Mouse (Mus musculus) liver, embryonic 16.5 days (tissue): ENCODE results near the gene Fstl3. TPM values are rescaled to one million over a fixed set of nuclear protein-coding genes. Genes with fewer than 3 reads are reported as not detected.

Experiments
- ATAC-seq: fragments of 200-750 bp; cut with Nextera tagmentation; 2 replicates; pipeline ENCODE4 v1.8.0; 2017; ENCODE audit warnings: low read depth, mild to moderate bottlenecking, moderate number of reproducible peaks, moderate library complexity
- H3K27ac ChIP-seq: fragments of 300-500 bp; sonication (generic); 2 replicates; pipeline ENCODE4 v1.5.1; 2014; ENCODE audit warnings: mild to moderate bottlenecking, low read length
- H3K27me3 ChIP-seq: fragments of 300-500 bp; sonication (generic); 2 replicates; pipeline ENCODE4 v1.6.1; 2014; ENCODE audit warnings: low read depth, low read length, mixed read lengths; ENCODE audit not compliant: control insufficient read depth, insufficient read depth
- H3K36me3 ChIP-seq: fragments of 300-500 bp; sonication (generic); 2 replicates; pipeline ENCODE4 v1.6.1; 2014; ENCODE audit warnings: mild to moderate bottlenecking; ENCODE audit not compliant: control insufficient read depth, insufficient read depth
- H3K4me1 ChIP-seq: fragments of 300-500 bp; sonication (generic); 2 replicates; pipeline ENCODE4 v1.6.1; 2014; ENCODE audit warnings: low read depth, low read length, mixed read lengths; ENCODE audit not compliant: control insufficient read depth
- H3K4me2 ChIP-seq: fragments of 300-500 bp; sonication (generic); 2 replicates; pipeline ENCODE4 v1.6.1; 2014; ENCODE audit warnings: low read depth, low read length, mixed read lengths
- H3K4me3 ChIP-seq: fragments of 300-500 bp; sonication (generic); 2 replicates; pipeline ENCODE4 v1.5.1; 2014; ENCODE audit warnings: low read depth, mild to moderate bottlenecking, low read length
- H3K9ac ChIP-seq: fragments of 300-500 bp; sonication (generic); 2 replicates; pipeline ENCODE4 v1.6.1; 2014; ENCODE audit warnings: low read depth, low read length
- H3K9me3 ChIP-seq: fragments of 300-500 bp; sonication (generic); replicated peaks from 2 replicates; pipeline ENCODE4 v1.6.1; 2016; ENCODE audit warnings: low read length; ENCODE audit not compliant: control insufficient read depth
- WGBS: fragments of 180-500 bp; shearing (Covaris S2); extraction: QIAGEN DNeasy Blood & Tissue Kit; methylation state at CpG from one replicate; pipeline ENCODE4 v1.1.7; 2014; ENCODE audit not compliant: insufficient replicate concordance; 5-methylcytosine and 5-hydroxymethylcytosine counted together
- polyA plus RNA-seq: library from polyadenylated mRNA; unstranded; fragments of >200 nt; fragmentation: Nextera tagmentation; extraction: Ambion mirVana; gene quantifications from 2 replicates; pipeline ENCODE4 v1.2.1, GENCODE M21; 2015

The Fstl3 gene
- polyA plus RNA-seq, result 1.0 TPM in 2 replicates

- Histone ChIP-seq H3K4me1 (peaks cover 23% of the 10 kb centered on the region), H3K36me3 (no peaks in the 10 kb centered on the region), H3K9me3 (peaks cover 4% of the 10 kb centered on the region; the same call in 1 of the 2 replicates), H3K4me2 (peak within 1 kb of the TSS; percentile 56), H3K9ac (0 out of 2 replicates have a peak within 1 kb of the TSS, but pooled peaks have one; percentile 13), H3K27ac (no peak within 1 kb of the TSS), H3K27me3 (peaks cover 35% of the 10 kb centered on the region), H3K4me3 (peak within 1 kb of the TSS; percentile 44)
- no peak for ATAC-seq
- 4% methylated on average over 39 of the region's 39 CpGs for WGBS
These were observed at the start of gene Fstl3 for GRCm38 (mm10) chr10:79777103-79777531. Fstl3 (plus strand) TSS chr10:79777272.

GRCm38 (mm10) chr10:79728323-79729249, 48.5 kb upstream of the Fstl3 start:
- no peaks in the 10 kb centered on the region for H3K36me3 ChIP-seq
- H3K9ac ChIP-seq, result no peak overlapping the region
- H3K27me3 ChIP-seq, result no peaks in the 10 kb centered on the region
- no peak overlapping the region for H3K4me2 ChIP-seq
- H3K27ac ChIP-seq, result no peak overlapping the region
- no peaks in the 10 kb centered on the region for H3K4me1 ChIP-seq
- 54% methylated on average over 28 of the region's 28 CpGs for WGBS
- no peak overlapping the region for H3K4me3 ChIP-seq
- no peaks in the 10 kb centered on the region for H3K9me3 ChIP-seq
- ATAC-seq, result no peak

- Histone ChIP-seq H3K4me3 (no peak overlapping the region), H3K27me3 (no peaks in the 10 kb centered on the region), H3K4me1 (no peaks in the 10 kb centered on the region), H3K9ac (no peak overlapping the region), H3K27ac (no peak overlapping the region), H3K36me3 (no peaks in the 10 kb centered on the region; the same call in 1 of the 2 replicates), H3K9me3 (no peaks in the 10 kb centered on the region), H3K4me2 (no peak overlapping the region)
- 69% methylated on average over 13 of the region's 13 CpGs for WGBS
- no peak for ATAC-seq
These were observed 47.6 kb upstream of the Fstl3 start for GRCm38 (mm10) chr10:79729357-79729965.

DNA sequence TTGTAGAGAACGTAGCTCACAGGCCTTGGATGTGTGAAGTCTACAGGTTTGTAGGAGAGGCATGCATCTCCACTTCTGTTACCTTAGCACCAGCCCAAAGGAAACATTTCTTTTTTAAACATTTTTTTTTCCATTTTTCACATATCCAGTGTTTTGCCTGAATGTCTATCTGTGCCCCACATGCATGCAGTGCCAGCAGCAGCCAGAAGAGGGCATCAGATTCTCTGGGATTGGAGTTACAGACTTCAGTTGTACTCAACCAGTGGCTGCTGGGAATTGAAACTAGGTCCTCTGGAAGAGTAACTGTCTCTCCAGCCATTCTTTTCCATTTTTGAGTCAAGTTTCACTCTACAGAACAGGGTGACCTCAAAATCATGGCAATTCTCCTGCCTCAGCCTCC, 44.6 kb upstream of the Fstl3 start:
- ATAC-seq, result no peak

DNA sequence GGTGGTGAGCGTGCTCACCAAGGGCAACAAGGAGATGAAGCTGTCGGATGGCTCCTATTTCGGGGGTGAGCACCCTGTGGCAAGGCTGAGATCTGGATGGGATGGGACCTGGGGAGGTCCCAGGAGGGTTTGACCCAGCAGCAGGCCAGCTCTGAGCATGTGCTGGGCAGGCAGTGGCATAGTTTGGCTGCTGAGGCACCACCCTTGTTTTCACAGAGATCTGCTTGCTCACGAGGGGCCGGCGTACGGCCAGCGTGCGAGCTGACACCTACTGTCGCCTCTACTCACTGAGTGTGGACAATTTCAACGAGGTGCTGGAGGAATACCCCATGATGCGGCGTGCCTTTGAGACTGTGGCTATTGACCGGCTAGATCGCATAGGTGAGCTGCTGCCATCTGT, 43.2 kb upstream of the Fstl3 start:
- no peaks in the 10 kb centered on the region for H3K4me1 ChIP-seq
- no peak overlapping the region for H3K4me3 ChIP-seq
- H3K9me3 ChIP-seq, result no peaks in the 10 kb centered on the region
- H3K27ac ChIP-seq, result no peak overlapping the region
- ATAC-seq, result no peak
- no peaks in the 10 kb centered on the region for H3K27me3 ChIP-seq
- H3K9ac ChIP-seq, result no peak overlapping the region
- peaks cover 26% of the 10 kb centered on the region for H3K36me3 ChIP-seq
- 90% methylated on average over 15 of the region's 15 CpGs for WGBS
- H3K4me2 ChIP-seq, result no peak overlapping the region

More for the DNA sequence above, 44.6 kb upstream of the Fstl3 start:
- Histone ChIP-seq H3K4me2 (no peak overlapping the region), H3K4me1 (no peaks in the 10 kb centered on the region), H3K4me3 (no peak overlapping the region), H3K27me3 (no peaks in the 10 kb centered on the region), H3K36me3 (peaks cover 17% of the 10 kb centered on the region), H3K9ac (no peak overlapping the region), H3K9me3 (no peaks in the 10 kb centered on the region), H3K27ac (no peak overlapping the region)
- 81% methylated on average over 1 of the region's 1 CpGs for WGBS

DNA sequence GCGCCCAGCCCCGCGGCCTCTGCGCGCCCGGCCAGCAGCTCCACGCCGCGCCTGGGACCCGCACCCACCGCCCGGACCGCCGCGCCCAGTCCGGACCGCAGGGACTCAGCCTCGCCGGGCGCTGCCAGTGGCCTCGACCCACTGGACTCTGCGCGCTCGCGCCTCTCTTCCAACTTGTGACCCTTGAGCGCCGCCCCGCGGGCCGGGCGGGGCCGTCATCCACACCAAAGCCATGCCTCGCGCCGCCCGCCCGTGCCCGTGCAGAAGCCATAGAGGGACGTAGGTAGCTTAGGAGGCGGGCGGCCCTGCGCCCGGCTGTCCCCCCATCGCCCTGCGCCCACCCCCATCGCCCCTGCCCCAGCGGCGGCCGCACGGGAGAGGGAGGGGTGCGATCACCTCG, 41.7 kb upstream of the Fstl3 start:
- Histone ChIP-seq H3K9ac (no peak overlapping the region), H3K4me3 (no peak overlapping the region), H3K4me2 (no peak overlapping the region), H3K4me1 (no peaks in the 10 kb centered on the region), H3K9me3 (no peaks in the 10 kb centered on the region), H3K36me3 (peaks cover 41% of the 10 kb centered on the region), H3K27me3 (no peaks in the 10 kb centered on the region), H3K27ac (no peak overlapping the region)
- ATAC-seq, result no peak
- WGBS, result 62% methylated on average over 48 of the region's 52 CpGs

DNA sequence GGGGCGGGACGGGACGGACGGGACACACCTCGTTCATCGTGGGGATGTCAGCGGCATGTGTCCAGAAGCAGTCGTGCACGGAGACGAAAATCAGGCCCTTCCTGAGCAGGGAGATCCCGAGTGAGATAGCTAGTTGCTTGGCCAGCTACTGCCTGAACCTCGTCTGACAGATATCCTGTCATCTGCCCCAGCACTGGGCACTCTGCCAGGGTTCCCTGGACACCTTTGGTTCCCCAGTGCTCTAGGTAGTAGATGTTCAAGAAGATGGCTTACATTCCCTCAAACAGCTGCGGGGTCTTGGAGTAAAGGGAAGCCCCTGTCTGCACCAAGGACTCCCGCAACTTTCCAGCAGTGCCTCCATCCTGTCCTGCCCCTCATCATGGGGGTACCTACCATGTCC, 40.4 kb upstream of the Fstl3 start:
- H3K36me3 ChIP-seq, result peaks cover 48% of the 10 kb centered on the region
- H3K4me3 ChIP-seq, result no peak overlapping the region
- H3K27ac ChIP-seq, result no peak overlapping the region
- no peak overlapping the region for H3K4me2 ChIP-seq
- no peak overlapping the region for H3K9ac ChIP-seq
- H3K4me1 ChIP-seq, result no peaks in the 10 kb centered on the region
- H3K27me3 ChIP-seq, result no peaks in the 10 kb centered on the region
- 82% methylated on average over 14 of the region's 14 CpGs for WGBS
- no peak for ATAC-seq
- H3K9me3 ChIP-seq, result no peaks in the 10 kb centered on the region

DNA sequence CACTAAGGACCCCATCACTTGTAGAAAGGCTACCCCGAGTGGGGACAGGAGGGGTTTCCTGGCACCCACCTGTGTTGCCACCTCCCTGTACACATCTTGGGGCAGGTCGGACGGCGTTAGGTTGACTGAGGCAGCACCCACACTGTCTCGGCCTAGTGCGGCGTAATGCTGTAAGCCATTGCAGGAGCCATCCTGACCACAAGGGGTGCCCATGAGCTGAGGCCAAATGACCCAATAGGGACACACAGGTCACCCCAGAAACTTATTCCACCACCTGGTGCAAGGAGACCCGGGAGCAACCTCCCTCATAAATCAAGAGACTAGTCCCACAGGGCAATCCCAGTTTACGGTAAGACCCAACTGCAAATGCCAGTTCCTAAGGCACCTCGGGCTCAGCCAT, 38.8 kb upstream of the Fstl3 start:
- H3K9me3 ChIP-seq, result no peaks in the 10 kb centered on the region
- H3K4me3 ChIP-seq, result no peak overlapping the region
- H3K27ac ChIP-seq, result no peak overlapping the region
- H3K9ac ChIP-seq, result no peak overlapping the region
- H3K4me2 ChIP-seq, result no peak overlapping the region
- WGBS, result 83% methylated on average over 10 of the region's 10 CpGs
- no peak for ATAC-seq
- no peaks in the 10 kb centered on the region for H3K4me1 ChIP-seq
- no peaks in the 10 kb centered on the region for H3K27me3 ChIP-seq
- H3K36me3 ChIP-seq, result peaks cover 51% of the 10 kb centered on the region

GRCm38 (mm10) chr10:79739234-79739633, 37.8 kb upstream of the Fstl3 start:
- H3K9ac ChIP-seq, result no peak overlapping the region
- no peak for ATAC-seq
- no peak overlapping the region for H3K27ac ChIP-seq
- peaks cover 53% of the 10 kb centered on the region for H3K36me3 ChIP-seq
- no peak overlapping the region for H3K4me2 ChIP-seq
- no peaks in the 10 kb centered on the region for H3K9me3 ChIP-seq
- no peak overlapping the region for H3K4me3 ChIP-seq
- WGBS, result 89% methylated on average over 28 of the region's 28 CpGs
- no peaks in the 10 kb centered on the region for H3K4me1 ChIP-seq
- no peaks in the 10 kb centered on the region for H3K27me3 ChIP-seq
